Mouse (Mus musculus): Measurements from ENCODE around the gene Heatr3. TPM values are rescaled to one million over a fixed set of nuclear protein-coding genes. Genes with fewer than 3 reads are reported as not detected.

Gene Heatr3
- polyA plus RNA-seq, 1 experiment from 2014 or later = 32.5 TPM

- Histone ChIP-seq H3K27me3 (ENCODE audit: control insufficient read depth, insufficient read depth, low read depth, low read length) (no peaks in the 10 kb centered on the region), H3K9me3 (ENCODE audit: control insufficient read depth, low read length) (no peaks in the 10 kb centered on the region), H3K4me1 (replicated peaks; ENCODE audit: control insufficient read depth, insufficient read depth, low read length) (no peaks in the 10 kb centered on the region), H3K27ac (ENCODE audit: low read length) (no peak overlapping the region), H3K4me3 (ENCODE audit: low read length) (no peak overlapping the region), H3K36me3 (ENCODE audit: control insufficient read depth, insufficient read depth, low read length) (peaks cover 18% of the 10 kb centered on the region), H3K9ac (ENCODE audit: low read length) (no peak overlapping the region), H3K4me2 (ENCODE audit: low read depth, low read length) (no peak overlapping the region)
- 94% methylated on average over 2 of the region's 2 CpGs for WGBS
- no peak for ATAC-seq (ENCODE audit: low read depth)
These were observed 12.8 kb upstream of the Heatr3 start for GRCm38 (mm10) chr8:88124850-88125249.

DNA sequence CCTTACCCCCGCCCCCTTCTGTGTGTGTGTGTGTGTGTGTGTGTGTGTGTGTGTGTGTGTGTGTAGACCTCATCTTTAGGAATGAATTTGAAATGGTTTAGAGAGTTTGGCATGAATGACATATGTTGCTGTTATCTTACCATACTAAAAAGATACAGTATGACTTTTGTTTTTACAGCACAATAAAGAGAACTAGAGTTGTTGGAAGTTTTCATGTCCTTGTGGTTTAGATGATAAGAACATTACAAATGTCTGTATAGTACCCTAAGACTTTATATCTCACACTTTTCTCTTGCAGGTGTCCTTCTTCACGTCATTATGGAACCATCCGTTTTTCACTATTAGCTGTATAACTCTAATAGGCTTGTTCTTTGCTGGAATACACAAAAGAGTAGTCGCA, 8.3 kb upstream of the Heatr3 start:
- Histone ChIP-seq H3K36me3 (ENCODE audit: control insufficient read depth, insufficient read depth, low read length) (peaks cover 28% of the 10 kb centered on the region), H3K27me3 (ENCODE audit: control insufficient read depth, insufficient read depth, low read depth, low read length) (no peaks in the 10 kb centered on the region), H3K4me2 (ENCODE audit: low read depth, low read length) (no peak overlapping the region), H3K9me3 (ENCODE audit: control insufficient read depth, low read length) (no peaks in the 10 kb centered on the region), H3K27ac (ENCODE audit: low read length) (no peak overlapping the region), H3K4me1 (replicated peaks; ENCODE audit: control insufficient read depth, insufficient read depth, low read length) (no peaks in the 10 kb centered on the region), H3K4me3 (ENCODE audit: low read length) (no peak overlapping the region), H3K9ac (ENCODE audit: low read length) (no peak overlapping the region)
- 81% methylated on average over 4 of the region's 4 CpGs for WGBS
- no peak for ATAC-seq (ENCODE audit: low read depth)

GRCm38 (mm10) chr8:88130754-88131317, 6.8 kb upstream of the Heatr3 start:
- no peak overlapping the region for H3K27ac ChIP-seq (ENCODE audit: low read length)
- H3K36me3 ChIP-seq (ENCODE audit: control insufficient read depth, insufficient read depth, low read length) = peaks cover 31% of the 10 kb centered on the region
- no peaks in the 10 kb centered on the region for H3K9me3 ChIP-seq (ENCODE audit: control insufficient read depth, low read length)
- no peak for ATAC-seq (ENCODE audit: low read depth)
- no peaks in the 10 kb centered on the region for H3K27me3 ChIP-seq (ENCODE audit: control insufficient read depth, insufficient read depth, low read depth, low read length)
- no peak overlapping the region for H3K4me3 ChIP-seq (ENCODE audit: low read length)
- H3K9ac ChIP-seq (ENCODE audit: low read length) = no peak overlapping the region
- H3K4me1 ChIP-seq (replicated peaks; ENCODE audit: control insufficient read depth, insufficient read depth, low read length) = no peaks in the 10 kb centered on the region
- WGBS = 50% methylated on average over 7 of the region's 7 CpGs
- no peak overlapping the region for H3K4me2 ChIP-seq (ENCODE audit: low read depth, low read length)

GRCm38 (mm10) chr8:88139256-88139655, 1.6 kb downstream of the Heatr3 start:
- WGBS = 90% methylated on average over 3 of the region's 3 CpGs
- H3K4me1 ChIP-seq (replicated peaks; ENCODE audit: control insufficient read depth, insufficient read depth, low read length) = peaks cover 6% of the 10 kb centered on the region
- H3K9me3 ChIP-seq (ENCODE audit: control insufficient read depth, low read length) = no peaks in the 10 kb centered on the region
- H3K4me2 ChIP-seq (ENCODE audit: low read depth, low read length) = no peak overlapping the region
- no peak overlapping the region for H3K9ac ChIP-seq (ENCODE audit: low read length)
- H3K27me3 ChIP-seq (ENCODE audit: control insufficient read depth, insufficient read depth, low read depth, low read length) = no peaks in the 10 kb centered on the region
- H3K27ac ChIP-seq (ENCODE audit: low read length) = no peak overlapping the region
- ATAC-seq (ENCODE audit: low read depth) = no peak
- peaks cover 24% of the 10 kb centered on the region for H3K36me3 ChIP-seq (ENCODE audit: control insufficient read depth, insufficient read depth, low read length)
- H3K4me3 ChIP-seq (ENCODE audit: low read length) = no peak overlapping the region

GRCm38 (mm10) chr8:88141629-88142028, 4.0 kb downstream of the Heatr3 start:
- no peaks in the 10 kb centered on the region for H3K27me3 ChIP-seq (ENCODE audit: control insufficient read depth, insufficient read depth, low read depth, low read length)
- H3K9me3 ChIP-seq (ENCODE audit: control insufficient read depth, low read length) = no peaks in the 10 kb centered on the region
- no peak overlapping the region for H3K4me3 ChIP-seq (ENCODE audit: low read length)
- WGBS = 93% methylated on average over 3 of the region's 3 CpGs
- no peak overlapping the region for H3K27ac ChIP-seq (ENCODE audit: low read length)
- H3K36me3 ChIP-seq (ENCODE audit: control insufficient read depth, insufficient read depth, low read length) = peaks cover 22% of the 10 kb centered on the region
- no peak overlapping the region for H3K4me2 ChIP-seq (ENCODE audit: low read depth, low read length)
- H3K4me1 ChIP-seq (replicated peaks; ENCODE audit: control insufficient read depth, insufficient read depth, low read length) = peaks cover 6% of the 10 kb centered on the region
- H3K9ac ChIP-seq (ENCODE audit: low read length) = no peak overlapping the region
- ATAC-seq (ENCODE audit: low read depth) = no peak

DNA sequence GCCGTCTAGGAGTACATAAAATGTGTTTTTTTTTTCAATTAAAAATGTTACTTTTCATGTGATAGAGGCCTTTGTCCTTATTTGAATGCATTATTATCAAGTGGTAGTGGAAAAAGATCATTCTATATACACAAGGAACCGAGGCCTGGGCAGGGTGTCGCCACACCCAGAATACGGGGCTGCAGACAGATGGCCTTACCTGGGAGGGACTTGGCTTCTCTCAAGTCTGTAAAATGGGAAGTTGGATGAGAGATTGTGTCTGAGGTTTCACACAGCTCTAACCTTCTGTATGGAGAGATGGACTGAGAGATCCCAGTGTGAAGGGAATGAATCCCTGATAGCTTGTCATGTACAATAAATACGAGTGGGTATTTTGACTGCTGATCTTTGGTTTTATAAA, 6.4 kb downstream of the Heatr3 start:
- H3K4me2 ChIP-seq (ENCODE audit: low read depth, low read length) = no peak overlapping the region
- 88% methylated on average over 5 of the region's 5 CpGs for WGBS
- H3K9me3 ChIP-seq (ENCODE audit: control insufficient read depth, low read length) = no peaks in the 10 kb centered on the region
- no peaks in the 10 kb centered on the region for H3K27me3 ChIP-seq (ENCODE audit: control insufficient read depth, insufficient read depth, low read depth, low read length)
- no peak overlapping the region for H3K4me3 ChIP-seq (ENCODE audit: low read length)
- no peaks in the 10 kb centered on the region for H3K4me1 ChIP-seq (replicated peaks; ENCODE audit: control insufficient read depth, insufficient read depth, low read length)
- H3K9ac ChIP-seq (ENCODE audit: low read length) = no peak overlapping the region
- ATAC-seq (ENCODE audit: low read depth) = no peak
- H3K27ac ChIP-seq (ENCODE audit: low read length) = no peak overlapping the region
- H3K36me3 ChIP-seq (ENCODE audit: control insufficient read depth, insufficient read depth, low read length) = peaks cover 32% of the 10 kb centered on the region

DNA sequence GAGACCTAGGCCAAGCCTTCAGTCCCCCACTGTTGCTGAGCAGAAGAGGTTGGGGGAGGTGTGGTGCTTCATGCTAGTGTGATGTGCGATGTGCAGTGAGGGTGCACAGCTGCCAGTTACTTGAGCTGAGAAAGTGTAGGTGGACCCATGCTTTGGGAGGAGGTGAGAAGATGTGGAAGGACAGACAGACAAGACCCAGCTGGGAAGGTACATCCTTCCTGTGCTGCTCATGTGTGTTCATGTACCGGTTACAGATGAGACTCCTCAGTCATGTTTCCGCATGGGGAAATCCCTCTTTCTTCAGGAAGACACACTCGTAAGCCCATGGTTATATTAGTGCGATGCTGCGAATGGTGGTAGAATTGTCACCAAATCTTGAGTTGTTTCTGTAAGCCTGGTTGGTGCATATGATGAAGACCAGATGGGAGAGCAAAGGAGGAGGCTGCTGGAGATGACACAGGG, 13.3 kb downstream of the Heatr3 start:
- Histone ChIP-seq H3K36me3 (ENCODE audit: control insufficient read depth, insufficient read depth, low read length) (peaks cover 27% of the 10 kb centered on the region), H3K27me3 (ENCODE audit: control insufficient read depth, insufficient read depth, low read depth, low read length) (no peaks in the 10 kb centered on the region), H3K9me3 (ENCODE audit: control insufficient read depth, low read length) (no peaks in the 10 kb centered on the region), H3K9ac (ENCODE audit: low read length) (no peak overlapping the region), H3K4me3 (ENCODE audit: low read length) (no peak overlapping the region), H3K4me1 (replicated peaks; ENCODE audit: control insufficient read depth, insufficient read depth, low read length) (no peaks in the 10 kb centered on the region), H3K4me2 (ENCODE audit: low read depth, low read length) (no peak overlapping the region), H3K27ac (ENCODE audit: low read length) (no peak overlapping the region)
- ATAC-seq (ENCODE audit: low read depth) = no peak
- 93% methylated on average over 6 of the region's 6 CpGs for WGBS

GRCm38 (mm10) chr8:88160237-88160995, 22.8 kb downstream of the Heatr3 start:
- peaks cover 41% of the 10 kb centered on the region for H3K36me3 ChIP-seq (ENCODE audit: control insufficient read depth, insufficient read depth, low read length)
- no peaks in the 10 kb centered on the region for H3K27me3 ChIP-seq (ENCODE audit: control insufficient read depth, insufficient read depth, low read depth, low read length)
- no peak overlapping the region for H3K4me2 ChIP-seq (ENCODE audit: low read depth, low read length)
- no peaks in the 10 kb centered on the region for H3K9me3 ChIP-seq (ENCODE audit: control insufficient read depth, low read length)
- no peak overlapping the region for H3K9ac ChIP-seq (ENCODE audit: low read length)
- no peak overlapping the region for H3K4me3 ChIP-seq (ENCODE audit: low read length)
- 86% methylated on average over 10 of the region's 10 CpGs for WGBS
- no peak overlapping the region for H3K27ac ChIP-seq (ENCODE audit: low read length)
- no peak for ATAC-seq (ENCODE audit: low read depth)
- H3K4me1 ChIP-seq (replicated peaks; ENCODE audit: control insufficient read depth, insufficient read depth, low read length) = no peaks in the 10 kb centered on the region

DNA sequence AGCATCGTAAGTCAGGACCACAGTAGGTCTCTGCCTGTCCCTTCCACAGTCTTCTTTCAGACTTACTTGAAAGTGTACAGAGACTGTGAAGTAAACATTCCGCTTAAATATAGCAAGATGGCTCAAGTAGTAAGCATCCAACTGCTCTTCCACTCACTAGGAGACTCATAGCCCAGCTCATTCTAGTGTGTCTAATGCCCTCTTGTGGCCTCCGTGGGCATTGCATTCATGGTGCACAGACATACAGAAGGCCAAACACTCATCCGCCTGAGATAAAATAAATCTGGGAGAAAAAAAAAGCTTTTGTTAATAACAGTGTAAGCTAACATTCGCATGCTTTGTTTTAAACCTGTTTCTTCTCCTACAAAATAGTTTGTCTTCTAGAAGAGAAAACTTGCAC, 23.8 kb downstream of the Heatr3 start:
- no peak overlapping the region for H3K9ac ChIP-seq (ENCODE audit: low read length)
- H3K36me3 ChIP-seq (ENCODE audit: control insufficient read depth, insufficient read depth, low read length) = peaks cover 39% of the 10 kb centered on the region
- H3K4me3 ChIP-seq (ENCODE audit: low read length) = no peak overlapping the region
- WGBS = 70% methylated on average over 5 of the region's 5 CpGs
- H3K4me2 ChIP-seq (ENCODE audit: low read depth, low read length) = no peak overlapping the region
- no peaks in the 10 kb centered on the region for H3K27me3 ChIP-seq (ENCODE audit: control insufficient read depth, insufficient read depth, low read depth, low read length)
- no peaks in the 10 kb centered on the region for H3K9me3 ChIP-seq (ENCODE audit: control insufficient read depth, low read length)
- no peak overlapping the region for H3K27ac ChIP-seq (ENCODE audit: low read length)
- H3K4me1 ChIP-seq (replicated peaks; ENCODE audit: control insufficient read depth, insufficient read depth, low read length) = no peaks in the 10 kb centered on the region
- no peak; the same call in 1 of the 2 replicates for ATAC-seq (ENCODE audit: low read depth)
